Mouse (Mus musculus): ENCODE data around the gene Gal3st4.

Gene Gal3st4

DNA sequence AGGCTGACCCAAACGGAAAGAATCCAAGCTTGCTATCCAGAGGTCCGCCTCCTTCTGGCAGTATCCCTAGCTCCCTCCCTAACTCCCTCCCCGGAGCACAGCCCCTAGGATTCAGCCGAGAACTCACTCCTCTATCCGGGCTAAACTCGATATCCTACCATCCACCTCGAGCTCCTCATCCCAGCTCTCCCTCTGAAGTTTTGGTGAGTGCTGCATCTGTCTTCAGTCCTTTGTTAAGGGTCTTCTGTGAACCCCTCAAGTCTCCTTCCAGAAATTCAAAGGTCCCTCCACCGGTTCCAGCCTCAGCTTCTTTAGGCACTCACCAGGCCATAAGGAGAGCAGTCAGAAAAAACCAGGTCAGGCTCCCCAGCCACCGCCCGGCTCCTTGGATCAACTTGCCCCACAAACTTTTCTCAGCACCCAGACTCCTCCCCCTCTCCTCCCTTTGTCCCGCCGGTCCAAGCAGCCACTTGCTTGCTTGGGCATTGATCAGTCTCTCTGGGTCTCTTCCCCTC is at the start of gene Gal3st4:
Gene Gal3st4, minus strand, starts transcription at position 432 of the 515 bp plus-strand sequence.
- no peak for DNase-seq (ENCODE audit: low read depth, low spot score)

GRCm38 (mm10) chr5:138312795-138313194 is 40.2 kb upstream of the Gal3st4 start:
- no peak for DNase-seq (ENCODE audit: low read depth, low spot score)

DNA sequence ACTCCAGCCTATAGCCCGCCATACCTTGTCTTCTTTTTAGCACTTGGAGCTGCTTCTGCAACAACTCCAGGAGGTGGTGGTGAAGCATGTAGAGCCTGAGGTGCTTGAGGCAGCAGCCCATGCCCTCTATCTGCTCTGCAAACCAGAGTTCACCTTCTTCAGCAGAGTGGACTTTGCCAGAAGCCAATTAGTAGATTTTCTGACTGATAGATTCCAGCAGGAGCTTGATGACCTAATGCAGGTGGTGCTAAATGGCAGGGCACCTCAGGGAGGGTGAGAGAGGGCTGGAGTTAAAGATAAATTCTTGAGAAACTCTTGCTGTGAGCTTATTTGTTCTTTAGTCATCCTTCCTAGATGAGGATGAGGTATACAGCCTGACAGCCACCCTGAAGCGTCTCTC is 27.0 kb upstream of the Gal3st4 start:
- no peak for DNase-seq (ENCODE audit: low read depth, low spot score)

GRCm38 (mm10) chr5:138294158-138294557 is 21.5 kb upstream of the Gal3st4 start:
- no peak for DNase-seq (ENCODE audit: low read depth, low spot score)

DNA sequence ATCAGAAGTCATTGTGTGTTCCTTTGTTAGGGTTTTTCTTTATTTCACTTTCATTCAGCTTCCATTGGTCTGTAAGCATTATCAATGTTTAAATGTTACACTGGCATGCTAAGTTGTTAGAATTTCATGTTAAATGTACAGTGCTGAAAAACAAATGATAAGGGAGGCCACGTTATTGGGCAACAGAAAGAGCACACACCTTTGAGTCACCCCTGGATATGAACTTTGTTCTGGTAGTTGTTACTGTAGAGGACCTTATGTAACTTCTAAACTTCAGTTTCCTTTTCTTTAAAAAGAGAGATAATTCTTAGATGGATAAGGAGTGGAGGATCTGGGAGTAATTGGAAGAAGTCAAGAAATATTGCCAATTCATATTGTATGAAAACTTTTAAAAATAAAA is 19.0 kb upstream of the Gal3st4 start:
- DNase-seq (ENCODE audit: low read depth, low spot score), result no peak

- peak; percentile 33 for DNase-seq (ENCODE audit: low read depth, low spot score)
These were observed 15.2 kb upstream of the Gal3st4 start for GRCm38 (mm10) chr5:138287861-138288260.

- no peak for DNase-seq (ENCODE audit: low read depth, low spot score)
These were observed 10.9 kb upstream of the Gal3st4 start for GRCm38 (mm10) chr5:138283540-138283939.

- DNase-seq (ENCODE audit: low read depth, low spot score), result no peak
These were observed 9.2 kb upstream of the Gal3st4 start for GRCm38 (mm10) chr5:138281798-138282197.

DNA sequence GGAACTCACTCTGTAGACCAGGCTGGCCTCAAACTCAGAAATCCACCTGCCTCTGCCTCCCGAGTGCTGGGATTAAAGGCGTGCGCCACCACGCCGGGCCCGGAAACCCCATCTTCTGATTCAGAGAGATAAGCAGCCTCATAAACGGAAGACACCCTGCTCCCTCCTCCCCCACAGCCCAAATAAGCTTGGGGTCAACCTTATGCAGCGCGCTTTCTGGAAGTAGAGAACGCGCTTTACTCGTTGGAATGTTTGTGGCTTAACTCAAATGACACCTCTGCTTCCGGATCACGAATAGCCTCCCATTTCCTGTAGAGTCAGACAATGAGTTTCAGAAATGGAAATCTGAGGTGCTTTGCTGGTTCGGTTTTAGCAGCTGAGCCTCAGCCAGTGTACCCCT is 8.2 kb upstream of the Gal3st4 start:
- DNase-seq (ENCODE audit: low read depth, low spot score), result no peak

DNA sequence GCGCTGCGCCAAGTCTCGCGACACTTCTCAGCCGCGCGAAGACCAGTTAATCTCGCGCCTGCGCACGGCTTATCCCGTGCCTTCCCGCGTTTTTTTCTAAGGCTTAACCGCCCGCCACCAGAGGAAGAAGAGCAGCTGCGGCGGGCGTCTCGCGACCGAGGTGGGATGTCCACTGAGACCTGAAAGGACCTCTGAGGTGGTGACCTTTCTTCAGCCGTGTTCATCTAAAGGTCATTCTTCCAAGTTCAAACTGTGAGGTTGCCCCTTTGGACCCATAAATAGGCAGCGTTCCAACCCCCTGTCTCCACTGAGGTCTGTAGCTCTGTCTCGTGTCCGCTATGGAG is 7.8 kb upstream of the Gal3st4 start:
- no peak for DNase-seq (ENCODE audit: low read depth, low spot score)

GRCm38 (mm10) chr5:138279585-138280424 is 7.2 kb upstream of the Gal3st4 start, which contains the start of the genes Gm43720, Gpc2 and Stag3:
Gm43720 (minus strand) TSS chr5:138279958.
Gpc2 (minus strand) TSS chr5:138280005.
Stag3 (plus strand) TSS chr5:138280240.
- DNase-seq (ENCODE audit: low read depth, low spot score), result peak; percentile 66

GRCm38 (mm10) chr5:138277994-138278393 is 5.4 kb upstream of the Gal3st4 start:
- no peak for DNase-seq (ENCODE audit: low read depth, low spot score)

DNA sequence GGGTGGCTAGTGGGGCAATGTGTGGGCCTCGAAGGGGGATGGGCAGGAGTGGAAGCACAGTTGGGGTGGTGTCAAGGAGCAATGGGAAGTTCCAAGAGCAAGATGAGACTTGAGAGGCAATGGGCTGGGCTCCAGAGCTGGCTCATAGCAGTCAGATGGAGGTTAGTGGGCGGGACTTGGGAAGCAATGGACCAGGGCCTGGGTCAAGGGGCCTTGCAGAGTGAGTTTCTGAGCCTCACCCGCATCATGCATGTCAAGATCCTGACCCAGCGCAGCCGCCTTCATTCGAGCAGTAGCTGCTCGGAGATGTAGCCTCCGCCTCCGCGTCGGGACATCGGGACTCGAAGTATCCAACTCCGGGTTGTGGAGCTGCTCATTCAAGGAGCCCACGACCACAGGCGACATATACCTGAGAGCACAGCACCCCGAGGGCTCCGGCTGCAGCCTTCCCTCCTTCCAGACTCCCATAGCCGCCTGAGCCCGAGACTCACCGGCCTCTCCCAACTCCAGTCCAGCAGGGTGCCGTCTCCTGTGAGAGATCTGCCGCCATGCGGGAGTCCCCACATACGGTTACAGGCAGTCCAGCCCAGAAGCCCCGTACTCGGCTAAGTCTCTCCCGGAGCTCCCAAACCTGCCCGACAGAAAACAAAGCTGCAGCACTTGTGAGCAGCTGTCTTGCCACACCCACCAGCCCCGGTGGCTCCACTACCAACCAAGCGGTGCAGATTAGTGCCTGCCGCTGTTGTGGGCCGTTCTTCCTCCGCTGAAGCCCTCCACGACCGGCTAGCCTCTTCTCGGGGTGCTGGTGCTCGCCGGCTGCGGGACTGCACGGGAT is 2.8 kb upstream of the Gal3st4 start:
- DNase-seq (ENCODE audit: low read depth, low spot score), result no peak

DNA sequence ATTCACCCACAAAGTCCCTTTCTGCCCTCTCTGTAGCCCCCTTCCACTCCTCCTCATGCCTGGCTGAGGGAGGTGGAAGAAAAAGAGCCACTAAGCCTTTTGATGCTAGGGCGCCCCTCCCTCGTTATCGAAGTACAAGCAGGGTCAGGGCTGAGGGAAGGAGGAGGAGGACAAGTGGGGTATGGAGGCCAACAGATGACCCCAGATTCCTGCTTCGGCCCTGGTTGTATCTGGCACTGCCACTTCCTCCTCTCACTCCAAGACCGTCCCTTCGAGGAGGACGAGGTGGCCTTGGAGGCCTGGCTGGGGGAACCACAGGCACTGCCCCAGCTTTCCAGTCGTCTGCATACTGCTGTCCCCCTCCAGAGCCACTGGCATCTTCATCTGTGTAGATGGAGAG is 1.5 kb upstream of the Gal3st4 start:
- no peak for DNase-seq (ENCODE audit: low read depth, low spot score)

GRCm38 (mm10) chr5:138271232-138271631 is 1.4 kb downstream of the Gal3st4 start:
- no peak for DNase-seq (ENCODE audit: low read depth, low spot score)

DNA sequence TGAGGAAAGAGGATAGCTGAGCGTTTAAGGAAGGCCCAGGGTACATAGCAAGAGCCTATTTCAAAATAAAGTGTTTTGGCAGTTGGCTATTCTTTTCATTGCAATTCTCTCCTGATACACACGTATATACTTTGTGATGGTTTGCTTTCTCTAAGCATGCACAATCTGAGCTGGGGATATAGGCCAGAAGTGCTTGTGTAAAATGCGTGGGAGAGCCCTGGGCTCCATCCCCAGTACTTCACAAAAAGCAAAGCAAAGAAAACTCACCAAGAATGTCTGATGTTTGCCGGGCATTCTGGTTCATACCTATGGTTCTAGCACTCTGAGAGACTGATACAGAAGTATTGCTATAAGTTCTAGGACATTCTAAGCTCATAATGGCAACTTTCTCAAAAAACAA is 3.7 kb downstream of the Gal3st4 start:
- no peak for DNase-seq (ENCODE audit: low read depth, low spot score)

DNA sequence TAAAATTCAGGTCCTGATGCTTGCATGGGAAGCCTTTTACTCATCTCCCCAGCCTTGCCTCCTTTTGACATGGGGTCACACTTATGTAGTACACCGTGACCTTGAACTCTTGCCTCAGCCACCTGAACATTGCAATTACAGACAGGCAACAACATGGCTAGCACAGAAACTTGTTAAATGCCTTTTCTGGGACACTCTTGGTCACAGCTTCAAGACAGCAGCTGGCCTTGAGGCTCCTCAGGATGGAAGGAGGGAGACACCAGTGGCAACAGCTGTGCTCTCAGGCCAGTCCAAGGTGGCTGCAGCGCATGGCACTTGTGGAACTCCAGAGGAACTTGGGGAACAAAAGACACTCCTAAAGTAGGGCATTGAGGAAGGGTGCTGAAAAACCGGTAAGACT is 5.5 kb downstream of the Gal3st4 start:
- DNase-seq (ENCODE audit: low read depth, low spot score), result no peak

- no peak for DNase-seq (ENCODE audit: low read depth, low spot score)
These were observed 6.9 kb downstream of the Gal3st4 start for GRCm38 (mm10) chr5:138265712-138266111.

- DNase-seq (ENCODE audit: low read depth, low spot score), result no peak
These were observed 8.4 kb downstream of the Gal3st4 start for GRCm38 (mm10) chr5:138264207-138264578.

DNA sequence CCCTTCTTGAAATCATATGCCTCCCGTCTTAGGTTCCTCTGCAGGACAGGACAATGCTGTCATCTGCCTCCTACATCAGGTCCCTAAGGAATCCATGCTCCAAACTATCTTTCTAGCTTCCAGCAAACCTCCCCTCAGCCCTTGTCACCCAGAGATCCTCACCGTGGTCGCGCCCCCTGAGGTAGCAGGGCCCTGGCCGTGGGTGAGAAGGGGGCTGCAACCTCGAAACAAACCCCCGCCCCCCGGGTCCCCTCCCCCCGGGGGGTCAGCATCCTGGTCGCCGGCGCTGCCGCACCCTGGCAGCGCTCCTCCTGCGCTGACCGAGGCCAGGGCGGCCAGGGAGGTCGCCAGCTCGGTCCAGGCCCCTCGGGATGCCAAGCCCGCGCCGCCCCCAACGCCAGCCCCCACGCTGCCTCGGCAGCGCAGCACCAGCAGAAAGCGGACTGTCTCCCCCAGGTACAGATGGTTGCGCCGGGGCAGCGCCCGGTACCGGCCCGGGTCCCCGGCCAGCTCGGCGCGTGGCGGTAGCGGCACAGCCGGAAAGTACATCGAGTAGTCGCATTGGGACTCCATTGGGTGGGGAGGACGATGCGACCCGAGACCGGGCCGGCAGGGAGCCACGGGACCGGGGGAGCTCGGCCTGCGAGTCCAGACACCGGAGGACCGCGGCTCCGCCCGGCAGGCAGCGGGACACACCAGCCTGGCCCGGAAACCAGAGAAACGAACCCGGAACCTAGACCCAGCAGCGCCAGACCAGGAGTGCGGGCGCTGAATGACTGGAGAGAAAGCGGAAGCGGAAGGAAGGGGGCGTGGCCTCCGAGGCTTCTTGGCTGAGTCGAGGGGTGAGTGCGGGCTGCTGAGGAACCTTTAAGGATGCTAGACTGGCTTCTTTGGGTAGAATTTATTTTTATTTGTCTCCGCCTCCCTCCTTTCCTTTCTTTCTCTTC is 9.1 kb downstream of the Gal3st4 start, which contains the start of gene BC037034:
Gene BC037034, minus strand, starts transcription at position 774 of the 947 bp plus-strand sequence.
- DNase-seq (ENCODE audit: low read depth, low spot score), result peak; percentile 83

- DNase-seq (ENCODE audit: low read depth, low spot score), result no peak
These were observed 9.9 kb downstream of the Gal3st4 start for GRCm38 (mm10) chr5:138262582-138263240.

All from c-Kit-negative CD71-positive TER-119-positive erythroid progenitor cells, embryonic 14.5 days (primary cell).